Mouse (Mus musculus): ENCODE data around the gene Dixdc1. TPM values are rescaled to one million over a fixed set of nuclear protein-coding genes. Genes with fewer than 3 reads are reported as not detected.
A peak's percentile ranks its signal among the peaks of the same experiment; 100 is the strongest.

Gene Dixdc1
- polyA plus RNA-seq, 1 experiment from 2014 or later = 14.0 TPM

DNA sequence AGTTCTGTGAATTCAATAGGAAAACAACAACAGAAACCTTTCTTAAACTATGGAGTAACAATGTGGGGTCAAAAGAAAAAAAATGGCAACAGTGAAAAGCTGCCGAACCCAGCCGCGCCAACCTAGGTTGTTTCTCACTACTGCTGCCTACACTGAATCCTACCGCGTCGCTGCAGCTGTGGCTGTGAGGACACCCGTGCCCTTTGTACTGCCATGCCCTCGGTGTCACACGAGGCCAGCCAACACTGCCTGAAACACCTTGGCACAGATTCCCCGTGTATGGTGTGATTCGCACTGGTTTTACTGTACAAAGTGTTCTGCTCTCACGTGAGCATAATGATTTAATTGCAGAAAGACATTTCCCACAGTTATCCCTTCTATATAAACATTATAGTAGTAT is 78.9 kb downstream of the Dixdc1 start:
- H3K9ac ChIP-seq (ENCODE audit: low read depth, low read length) = peak overlapping the region; percentile 26; the same call in 1 of the 2 replicates
- peaks cover 27% of the 10 kb centered on the region for H3K36me3 ChIP-seq (ENCODE audit: control insufficient read depth, insufficient read depth, low read length)
- H3K27ac ChIP-seq (replicated peaks; ENCODE audit: low read depth, low read length) = no peak overlapping the region
- peak overlapping the region; percentile 69 for H3K4me3 ChIP-seq (ENCODE audit: low read depth, low read length)
- H3K27me3 ChIP-seq (replicated peaks; ENCODE audit: control insufficient read depth, insufficient read depth, low read length) = no peaks in the 10 kb centered on the region
- ATAC-seq (ENCODE audit: low read depth) (no peak), DNase-seq (ENCODE audit: low spot score) (peak; percentile 14)
- WGBS = 19% methylated on average over 12 of the region's 12 CpGs
- no peaks in the 10 kb centered on the region for H3K9me3 ChIP-seq (ENCODE audit: control insufficient read depth, low read length)
- H3K4me2 ChIP-seq (ENCODE audit: low read depth, low read length) = peak overlapping the region; percentile 76
- peaks cover 4% of the 10 kb centered on the region; the same call in 1 of the 2 replicates for H3K4me1 ChIP-seq (ENCODE audit: control insufficient read depth, insufficient read depth, low read length)

DNA sequence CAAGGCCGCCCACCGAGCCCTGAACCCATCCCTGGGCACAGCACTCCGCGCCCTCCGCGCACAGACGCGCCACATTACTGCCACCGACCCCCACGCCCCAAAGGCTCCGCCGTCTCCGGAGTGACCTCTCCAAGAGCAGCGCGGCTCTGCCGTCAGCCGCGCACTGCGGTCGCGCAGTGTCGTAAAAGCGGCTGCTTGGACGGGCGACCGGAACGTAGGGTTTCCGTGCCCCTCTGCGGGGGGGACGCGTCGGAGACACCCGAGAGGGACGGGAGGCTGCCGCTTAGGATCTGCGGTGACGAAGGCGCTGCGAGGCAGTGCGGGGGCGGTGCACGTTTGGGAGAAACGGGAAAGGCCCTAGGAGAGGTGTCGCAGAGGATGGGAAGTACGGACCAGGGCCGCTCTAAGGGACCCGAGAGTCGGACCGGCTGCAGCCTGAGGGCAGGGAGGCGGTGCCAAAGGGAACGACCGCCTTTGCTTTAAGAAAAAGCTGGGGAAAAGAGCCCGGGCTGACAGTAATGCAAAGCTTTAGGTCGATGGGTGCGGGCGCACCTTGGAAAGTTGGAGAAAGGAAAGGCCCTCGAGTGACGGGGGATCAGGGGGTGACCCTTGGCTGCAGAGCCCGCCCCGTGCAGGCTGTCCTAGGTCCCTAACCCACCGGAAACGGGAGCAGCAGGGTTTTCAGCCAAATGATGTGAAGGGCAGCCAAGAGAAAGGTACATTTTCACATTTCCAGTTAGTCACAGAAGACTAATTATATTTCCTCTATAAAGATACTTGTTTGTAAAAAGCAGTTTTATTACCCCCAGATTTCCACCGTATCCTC is 79.7 kb downstream of the Dixdc1 start, which contains the start of gene Dlat:
Dlat (minus strand) TSS at position 389 of the 826 bp plus-strand sequence.
- ATAC-seq (ENCODE audit: low read depth) = peak; percentile 96
- peak within 1 kb of the TSS; percentile 59 for H3K27ac ChIP-seq (replicated peaks; ENCODE audit: low read depth, low read length)
- DNase-seq (ENCODE audit: low spot score) = peak; percentile 95
- H3K27me3 ChIP-seq (replicated peaks; ENCODE audit: control insufficient read depth, insufficient read depth, low read length) = no peaks in the 10 kb centered on the region
- peaks cover 23% of the 10 kb centered on the region for H3K36me3 ChIP-seq (ENCODE audit: control insufficient read depth, insufficient read depth, low read length)
- H3K4me2 ChIP-seq (ENCODE audit: low read depth, low read length) = peak within 1 kb of the TSS; percentile 76
- peaks cover 4% of the 10 kb centered on the region; the same call in 1 of the 2 replicates for H3K4me1 ChIP-seq (ENCODE audit: control insufficient read depth, insufficient read depth, low read length)
- H3K9ac ChIP-seq (ENCODE audit: low read depth, low read length) = peak within 1 kb of the TSS; percentile 80
- peak within 1 kb of the TSS; percentile 69 for H3K4me3 ChIP-seq (ENCODE audit: low read depth, low read length)
- WGBS = 0% methylated on average over 58 of the region's 63 CpGs
- no peaks in the 10 kb centered on the region for H3K9me3 ChIP-seq (ENCODE audit: control insufficient read depth, low read length)

DNA sequence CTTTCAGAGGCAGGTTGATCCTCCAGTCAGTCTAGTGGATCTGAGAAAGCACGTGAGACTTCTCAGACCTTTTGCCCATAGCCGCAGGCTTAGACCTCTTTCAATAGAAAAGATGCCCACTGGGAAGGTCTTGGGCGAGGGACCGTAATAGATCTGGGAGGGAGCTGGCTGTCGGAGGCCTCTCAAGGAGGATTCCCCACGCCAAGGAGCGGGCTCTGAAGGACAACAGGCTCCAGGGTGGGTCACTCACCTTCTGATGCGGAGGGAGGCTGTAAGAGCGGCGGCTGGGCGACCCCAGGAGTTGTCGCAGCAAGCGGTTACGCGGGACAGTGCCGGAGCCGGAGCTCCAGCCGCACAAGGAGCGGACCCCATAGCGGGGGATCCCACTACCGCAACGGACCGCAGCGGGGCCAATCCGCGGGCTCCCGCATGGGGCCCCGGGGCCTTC is 80.4 kb downstream of the Dixdc1 start:
- Histone ChIP-seq H3K9ac (ENCODE audit: low read depth, low read length) (peak overlapping the region; percentile 80), H3K9me3 (ENCODE audit: control insufficient read depth, low read length) (no peaks in the 10 kb centered on the region), H3K4me3 (ENCODE audit: low read depth, low read length) (peak overlapping the region; percentile 69), H3K4me2 (ENCODE audit: low read depth, low read length) (peak overlapping the region; percentile 76), H3K4me1 (ENCODE audit: control insufficient read depth, insufficient read depth, low read length) (peaks cover 4% of the 10 kb centered on the region; the same call in 1 of the 2 replicates), H3K27ac (replicated peaks; ENCODE audit: low read depth, low read length) (peak overlapping the region; percentile 59), H3K36me3 (ENCODE audit: control insufficient read depth, insufficient read depth, low read length) (peaks cover 29% of the 10 kb centered on the region), H3K27me3 (replicated peaks; ENCODE audit: control insufficient read depth, insufficient read depth, low read length) (no peaks in the 10 kb centered on the region)
- peak; percentile 51; the same call in 1 of the 2 replicates for ATAC-seq (ENCODE audit: low read depth)
- 0% methylated on average over 13 of the region's 28 CpGs for WGBS
- DNase-seq (ENCODE audit: low spot score) = peak; percentile 7

DNA sequence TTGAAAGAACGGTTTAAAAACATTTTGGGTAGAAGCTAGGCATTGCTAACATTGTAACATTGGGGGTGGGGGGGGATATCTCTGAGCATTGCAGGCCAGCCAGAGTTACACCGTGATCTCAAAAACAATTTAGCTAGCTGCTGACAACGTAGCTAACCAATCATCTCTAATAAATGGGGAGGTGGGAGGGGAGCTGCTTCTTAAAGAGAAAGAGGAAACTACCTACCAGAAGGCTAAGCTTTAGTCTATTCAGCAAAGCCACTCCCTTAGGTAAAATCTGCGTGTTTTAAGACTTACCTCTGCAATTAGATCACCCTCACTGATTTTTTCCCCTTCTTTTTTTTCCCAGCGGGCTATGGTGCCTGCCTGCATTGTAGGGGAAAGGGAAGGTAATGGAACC is 80.9 kb downstream of the Dixdc1 start:
- peak overlapping the region; percentile 76 for H3K4me2 ChIP-seq (ENCODE audit: low read depth, low read length)
- peak overlapping the region; percentile 69 for H3K4me3 ChIP-seq (ENCODE audit: low read depth, low read length)
- H3K27me3 ChIP-seq (replicated peaks; ENCODE audit: control insufficient read depth, insufficient read depth, low read length) = no peaks in the 10 kb centered on the region
- WGBS = 16% methylated on average over 5 of the region's 5 CpGs
- H3K9ac ChIP-seq (ENCODE audit: low read depth, low read length) = peak overlapping the region; percentile 80
- DNase-seq (ENCODE audit: low spot score) (peak; percentile 36), ATAC-seq (ENCODE audit: low read depth) (no peak)
- H3K36me3 ChIP-seq (ENCODE audit: control insufficient read depth, insufficient read depth, low read length) = peaks cover 35% of the 10 kb centered on the region
- H3K9me3 ChIP-seq (ENCODE audit: control insufficient read depth, low read length) = no peaks in the 10 kb centered on the region
- peak overlapping the region; percentile 59; the same call in 1 of the 2 replicates for H3K27ac ChIP-seq (replicated peaks; ENCODE audit: low read depth, low read length)
- peaks cover 4% of the 10 kb centered on the region; the same call in 1 of the 2 replicates for H3K4me1 ChIP-seq (ENCODE audit: control insufficient read depth, insufficient read depth, low read length)

DNA sequence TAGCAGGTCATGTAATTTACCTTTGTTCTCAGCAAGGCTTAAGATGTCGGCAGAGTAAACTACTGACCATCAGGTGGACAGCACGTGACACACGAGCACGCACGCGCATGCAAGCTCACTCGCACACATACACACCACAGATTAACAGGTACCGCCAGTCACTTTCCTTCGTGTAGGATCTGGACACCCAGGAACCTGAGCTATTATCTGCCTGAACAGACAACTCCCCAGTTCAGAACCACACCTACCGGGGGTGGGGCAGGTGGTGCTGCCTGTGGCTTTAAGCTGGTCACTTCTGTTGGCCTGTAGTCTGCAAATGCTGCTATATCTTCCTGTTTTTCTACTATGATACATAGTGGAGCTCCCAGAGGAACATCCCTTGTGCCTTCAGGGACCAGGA is 88.8 kb downstream of the Dixdc1 start:
- H3K4me1 ChIP-seq (ENCODE audit: control insufficient read depth, insufficient read depth, low read length) = no peaks in the 10 kb centered on the region
- no peak overlapping the region for H3K27ac ChIP-seq (replicated peaks; ENCODE audit: low read depth, low read length)
- no peak overlapping the region for H3K9ac ChIP-seq (ENCODE audit: low read depth, low read length)
- no peak for ATAC-seq (ENCODE audit: low read depth)
- no peak overlapping the region for H3K4me2 ChIP-seq (ENCODE audit: low read depth, low read length)
- peaks cover 89% of the 10 kb centered on the region for H3K36me3 ChIP-seq (ENCODE audit: control insufficient read depth, insufficient read depth, low read length)
- no peaks in the 10 kb centered on the region for H3K27me3 ChIP-seq (replicated peaks; ENCODE audit: control insufficient read depth, insufficient read depth, low read length)
- 93% methylated on average over 10 of the region's 10 CpGs for WGBS
- H3K4me3 ChIP-seq (ENCODE audit: low read depth, low read length) = no peak overlapping the region
- no peaks in the 10 kb centered on the region for H3K9me3 ChIP-seq (ENCODE audit: control insufficient read depth, low read length)
- DNase-seq (ENCODE audit: low spot score) = no peak

DNA sequence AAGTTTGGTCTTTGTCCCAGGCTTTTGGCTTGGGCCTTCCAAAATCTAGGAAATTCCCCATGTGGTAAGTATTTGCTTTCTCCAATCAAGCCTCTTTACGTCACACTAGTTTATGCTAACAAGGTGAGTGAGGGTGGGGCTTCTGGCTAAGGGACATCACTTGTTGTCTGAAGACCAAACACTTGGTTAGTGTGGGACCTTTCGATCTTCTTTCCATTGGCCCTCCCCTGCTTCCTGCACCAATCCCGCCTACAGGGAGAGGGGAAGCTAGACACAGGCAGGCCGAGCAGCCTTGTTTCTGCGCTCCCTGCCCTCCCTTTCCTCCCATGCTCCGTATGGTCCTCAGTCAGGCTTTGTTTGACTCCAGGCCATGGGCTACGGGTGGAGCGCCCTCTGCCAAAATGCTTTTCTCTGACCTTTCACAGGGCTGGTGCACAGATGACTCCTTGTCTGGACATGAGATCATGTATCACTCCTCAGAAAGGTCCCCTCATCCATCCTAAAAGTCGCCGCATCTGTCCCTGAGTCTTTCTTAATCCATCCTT is 92.4 kb downstream of the Dixdc1 start:
- Histone ChIP-seq H3K4me2 (ENCODE audit: low read depth, low read length) (no peak overlapping the region), H3K9ac (ENCODE audit: low read depth, low read length) (no peak overlapping the region)
- WGBS = 77% methylated on average over 10 of the region's 10 CpGs

DNA sequence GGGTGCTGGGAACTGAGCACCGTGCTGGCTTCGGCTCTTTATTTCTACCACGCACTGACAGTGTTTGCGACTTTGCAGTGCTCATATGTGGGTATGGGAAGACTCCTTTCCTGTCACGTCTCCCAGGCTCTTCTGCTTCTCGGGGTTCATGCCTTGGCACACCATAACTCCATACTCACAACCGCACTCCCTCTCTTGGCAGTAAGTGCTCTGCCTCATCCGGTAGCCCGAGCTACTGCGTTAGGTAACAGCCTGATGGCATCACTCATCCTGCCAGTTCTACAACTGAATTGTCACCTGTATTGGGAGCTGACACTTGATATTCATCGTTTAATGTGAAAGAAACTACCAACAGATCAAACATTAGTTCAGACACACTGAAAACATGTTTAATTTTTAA is 105.0 kb downstream of the Dixdc1 start:
- DNase-seq (ENCODE audit: low spot score) (no peak), ATAC-seq (ENCODE audit: low read depth) (no peak)
- H3K4me2 ChIP-seq (ENCODE audit: low read depth, low read length) = no peak overlapping the region
- 95% methylated on average over 11 of the region's 11 CpGs for WGBS
- no peak overlapping the region for H3K27ac ChIP-seq (replicated peaks; ENCODE audit: low read depth, low read length)
- no peaks in the 10 kb centered on the region for H3K4me1 ChIP-seq (ENCODE audit: control insufficient read depth, insufficient read depth, low read length)
- no peak overlapping the region for H3K4me3 ChIP-seq (ENCODE audit: low read depth, low read length)
- peaks cover 55% of the 10 kb centered on the region for H3K36me3 ChIP-seq (ENCODE audit: control insufficient read depth, insufficient read depth, low read length)
- no peak overlapping the region for H3K9ac ChIP-seq (ENCODE audit: low read depth, low read length)
- H3K9me3 ChIP-seq (ENCODE audit: control insufficient read depth, low read length) = no peaks in the 10 kb centered on the region
- no peaks in the 10 kb centered on the region for H3K27me3 ChIP-seq (replicated peaks; ENCODE audit: control insufficient read depth, insufficient read depth, low read length)

More for the DNA sequence above, 92.4 kb downstream of the Dixdc1 start:
- DNase-seq (ENCODE audit: low spot score) = no peak
- ATAC-seq (ENCODE audit: low read depth) = no peak
- H3K9me3 ChIP-seq (ENCODE audit: control insufficient read depth, low read length) = no peaks in the 10 kb centered on the region
- H3K27me3 ChIP-seq (replicated peaks; ENCODE audit: control insufficient read depth, insufficient read depth, low read length) = no peaks in the 10 kb centered on the region
- no peak overlapping the region for H3K27ac ChIP-seq (replicated peaks; ENCODE audit: low read depth, low read length)
- no peaks in the 10 kb centered on the region for H3K4me1 ChIP-seq (ENCODE audit: control insufficient read depth, insufficient read depth, low read length)
- peaks cover 88% of the 10 kb centered on the region for H3K36me3 ChIP-seq (ENCODE audit: control insufficient read depth, insufficient read depth, low read length)
- no peak overlapping the region for H3K4me3 ChIP-seq (ENCODE audit: low read depth, low read length)

DNA sequence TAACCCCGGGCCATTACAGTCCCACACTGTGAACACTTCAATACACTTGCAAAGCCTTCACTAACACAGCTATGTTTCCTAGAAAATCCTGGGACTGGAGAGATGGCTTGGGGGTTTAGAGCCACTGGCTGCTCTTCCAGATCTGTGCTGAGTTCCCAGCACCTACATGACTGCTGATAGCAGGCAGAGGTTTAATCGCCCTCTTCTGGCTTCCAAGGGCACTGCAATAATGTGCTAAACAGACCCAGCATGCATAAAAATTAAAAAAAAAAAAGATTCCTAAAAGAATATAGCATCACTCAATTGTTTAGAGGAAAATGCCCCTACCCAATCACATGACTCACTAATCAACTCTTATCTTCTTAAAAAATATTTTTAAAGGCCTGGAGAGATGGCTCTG is 106.3 kb downstream of the Dixdc1 start:
- Histone ChIP-seq H3K4me1 (ENCODE audit: control insufficient read depth, insufficient read depth, low read length) (no peaks in the 10 kb centered on the region), H3K27me3 (replicated peaks; ENCODE audit: control insufficient read depth, insufficient read depth, low read length) (no peaks in the 10 kb centered on the region), H3K9me3 (ENCODE audit: control insufficient read depth, low read length) (no peaks in the 10 kb centered on the region)

More for the DNA sequence above, 106.3 kb downstream of the Dixdc1 start:
- no peak overlapping the region for H3K9ac ChIP-seq (ENCODE audit: low read depth, low read length)
- no peak overlapping the region for H3K27ac ChIP-seq (replicated peaks; ENCODE audit: low read depth, low read length)
- WGBS = 55% methylated on average over 2 of the region's 2 CpGs
- no peak overlapping the region for H3K4me3 ChIP-seq (ENCODE audit: low read depth, low read length)
- ATAC-seq (ENCODE audit: low read depth) (no peak), DNase-seq (ENCODE audit: low spot score) (no peak)
- H3K36me3 ChIP-seq (ENCODE audit: control insufficient read depth, insufficient read depth, low read length) = peaks cover 43% of the 10 kb centered on the region
- no peak overlapping the region for H3K4me2 ChIP-seq (ENCODE audit: low read depth, low read length)

Measured in embryonic facial prominence, embryonic 14.5 days (tissue).